Mouse (Mus musculus) bone marrow, adult 2 months (tissue): Measurements from ENCODE around the gene Skiv2l. TPM values are rescaled to one million over a fixed set of nuclear protein-coding genes. Genes with fewer than 3 reads are reported as not detected.
A peak's percentile ranks its signal among the peaks of the same experiment; 100 is the strongest.

Experiments used
- H3K27ac ChIP-seq: fragments of 200-500 bp; 2 replicates; pipeline ENCODE4 v1.5.1; 2012; ENCODE audit warnings: low read depth, mild to moderate bottlenecking, control low read depth, inconsistent platforms, low read length; ENCODE audit not compliant: control insufficient read depth, poor library complexity, insufficient read depth
- H3K4me1 ChIP-seq: fragments of 200-500 bp; 2 replicates; pipeline ENCODE4 v1.6.1; 2011; ENCODE audit warnings: low read length; ENCODE audit not compliant: control insufficient read depth, insufficient read depth
- H3K4me3 ChIP-seq: fragments of 200-500 bp; replicated peaks from 2 replicates; pipeline ENCODE3; 2011; ENCODE audit warnings: mild to moderate bottlenecking, low read depth, low read length, control low read depth; ENCODE audit not compliant: control insufficient read depth
- CTCF ChIP-seq: fragments of 200-500 bp; IDR thresholded peaks from 2 replicates; pipeline ENCODE4 v1.5.1; 2011; ENCODE audit warnings: low read length, control low read depth; ENCODE audit not compliant: control insufficient read depth, insufficient read depth
- POLR2A ChIP-seq: fragments of 200-500 bp; IDR thresholded peaks from 2 replicates; pipeline ENCODE4 v1.6.1; 2011; ENCODE audit warnings: low read depth, mild to moderate bottlenecking, control low read depth, low read length, borderline replicate concordance; ENCODE audit not compliant: control insufficient read depth
- WGBS: fragments of 180-500 bp; shearing (Covaris S2); methylation state at CpG from one replicate; pipeline ENCODE4 v1.1.7; 2018; 5-methylcytosine and 5-hydroxymethylcytosine counted together
- polyA plus RNA-seq: library from polyadenylated mRNA; stranded (reverse); fragments of >200 nt; gene quantifications from 2 replicates; pipeline ENCODE4 v1.2.4, GENCODE M21; 2011; ENCODE audit warnings: low replicate concordance; ENCODE audit not compliant: missing spikeins, insufficient read depth, insufficient read length

The Skiv2l gene
- polyA plus RNA-seq, 1 experiment, result 67.7 TPM

- no peaks in the 10 kb centered on the region for H3K4me1 ChIP-seq
- H3K4me3 ChIP-seq, result no peak overlapping the region
- no peak overlapping the region for H3K27ac ChIP-seq
- TF ChIP-seq POLR2A (no peak), CTCF (no peak)
- WGBS, result 79% methylated on average over 13 of the region's 13 CpGs
These were observed 11.8 kb upstream of the Skiv2l start for GRCm38 (mm10) chr17:34861704-34862415.

- Histone ChIP-seq H3K27ac (no peak overlapping the region), H3K4me3 (no peak overlapping the region), H3K4me1 (no peaks in the 10 kb centered on the region)
- TF ChIP-seq POLR2A, result no peak
- no peak for TF ChIP-seq CTCF
- 79% methylated on average over 9 of the region's 9 CpGs for WGBS
These were observed 10.5 kb upstream of the Skiv2l start for GRCm38 (mm10) chr17:34860514-34860913.

- Histone ChIP-seq H3K27ac (no peak overlapping the region), H3K4me3 (no peak overlapping the region), H3K4me1 (no peaks in the 10 kb centered on the region)
- 6% methylated on average over 4 of the region's 4 CpGs for WGBS
- no peak for TF ChIP-seq POLR2A
These were observed 8.7 kb upstream of the Skiv2l start for GRCm38 (mm10) chr17:34858670-34859069.

GRCm38 (mm10) chr17:34855825-34856224, 5.8 kb upstream of the Skiv2l start:
- TF ChIP-seq POLR2A, result no peak
- peak; percentile 81 for TF ChIP-seq CTCF
- H3K4me1 ChIP-seq, result no peaks in the 10 kb centered on the region; the same call in 1 of the 2 replicates
- no peak overlapping the region for H3K4me3 ChIP-seq
- WGBS, result 39% methylated on average over 3 of the region's 3 CpGs
- H3K27ac ChIP-seq, result no peak overlapping the region

GRCm38 (mm10) chr17:34854761-34855160, 4.8 kb upstream of the Skiv2l start:
- Histone ChIP-seq H3K4me1 (no peaks in the 10 kb centered on the region; the same call in 1 of the 2 replicates), H3K27ac (no peak overlapping the region), H3K4me3 (no peak overlapping the region)
- TF ChIP-seq CTCF, result no peak
- TF ChIP-seq POLR2A, result no peak
- 80% methylated on average over 3 of the region's 3 CpGs for WGBS

GRCm38 (mm10) chr17:34853511-34853910, 3.5 kb upstream of the Skiv2l start:
- 86% methylated on average over 8 of the region's 8 CpGs for WGBS

GRCm38 (mm10) chr17:34850517-34851125, 611 bp upstream of the Skiv2l start:
- Histone ChIP-seq H3K4me3 (peak overlapping the region; percentile 87), H3K4me1 (no peaks in the 10 kb centered on the region; the same call in 1 of the 2 replicates), H3K27ac (peak overlapping the region; percentile 35; the same call in 1 of the 2 replicates)
- no peak for TF ChIP-seq CTCF
- no peak for TF ChIP-seq POLR2A
- WGBS, result under 1% methylated on average over 25 of the region's 25 CpGs

More at GRCm38 (mm10) chr17:34853511-34853910, 3.5 kb upstream of the Skiv2l start:
- Histone ChIP-seq H3K4me1 (no peaks in the 10 kb centered on the region; the same call in 1 of the 2 replicates), H3K4me3 (no peak overlapping the region), H3K27ac (no peak overlapping the region)
- TF ChIP-seq POLR2A (no peak), CTCF (no peak)

GRCm38 (mm10) chr17:34847615-34848014, 2.4 kb downstream of the Skiv2l start:
- Histone ChIP-seq H3K4me3 (no peak overlapping the region), H3K4me1 (no peaks in the 10 kb centered on the region; the same call in 1 of the 2 replicates), H3K27ac (no peak overlapping the region)
- TF ChIP-seq CTCF, result no peak
- no peak for TF ChIP-seq POLR2A
- 87% methylated on average over 7 of the region's 7 CpGs for WGBS

- no peak for TF ChIP-seq CTCF
- TF ChIP-seq POLR2A, result no peak
- Histone ChIP-seq H3K4me3 (no peak overlapping the region), H3K4me1 (no peaks in the 10 kb centered on the region; the same call in 1 of the 2 replicates), H3K27ac (no peak overlapping the region)
- 94% methylated on average over 6 of the region's 6 CpGs for WGBS
These were observed 2.8 kb downstream of the Skiv2l start for GRCm38 (mm10) chr17:34847192-34847591.
